Mouse (Mus musculus) midbrain, embryonic 15.5 days (tissue): Measurements from ENCODE around the gene Sgpp1. TPM values are rescaled to one million over a fixed set of nuclear protein-coding genes. Genes with fewer than 3 reads are reported as not detected.
"Not testable (repeated sequence)": the region's sequence is repeated elsewhere in the genome, so short reads cannot be mapped to it uniquely, and the experiment has no call there.

Experiments used
- ATAC-seq: fragments of 200-750 bp; cut with Nextera tagmentation; replicated peaks from 2 replicates; pipeline ENCODE4 v1.8.0; 2017; ENCODE audit warnings: moderate TSS enrichment
- H3K27ac ChIP-seq: fragments of 300-500 bp; sonication (generic); 2 replicates; pipeline ENCODE4 v1.5.1; 2015; ENCODE audit warnings: mild to moderate bottlenecking, inconsistent platforms
- H3K27me3 ChIP-seq: fragments of 300-500 bp; sonication (generic); replicated peaks from 2 replicates; pipeline ENCODE4 v1.6.1; 2015; ENCODE audit warnings: inconsistent platforms
- H3K36me3 ChIP-seq: fragments of 300-500 bp; sonication (generic); replicated peaks from 2 replicates; pipeline ENCODE4 v1.6.1; 2015; ENCODE audit warnings: inconsistent platforms
- H3K4me1 ChIP-seq: fragments of 300-500 bp; sonication (generic); 2 replicates; pipeline ENCODE4 v1.6.1; 2015; ENCODE audit warnings: inconsistent platforms
- H3K4me2 ChIP-seq: fragments of 300-500 bp; sonication (generic); 2 replicates; pipeline ENCODE4 v1.6.1; 2015; ENCODE audit warnings: inconsistent platforms, mild to moderate bottlenecking, moderate library complexity
- H3K4me3 ChIP-seq: fragments of 300-500 bp; sonication (generic); 2 replicates; pipeline ENCODE4 v1.5.1; 2015; ENCODE audit warnings: mild to moderate bottlenecking, inconsistent platforms
- H3K9ac ChIP-seq: fragments of 300-500 bp; sonication (generic); 2 replicates; pipeline ENCODE4 v1.6.1; 2015; ENCODE audit warnings: mild to moderate bottlenecking, inconsistent platforms
- H3K9me3 ChIP-seq: fragments of 300-500 bp; sonication (generic); 2 replicates; pipeline ENCODE4 v1.6.1; 2016; ENCODE audit warnings: inconsistent platforms
- WGBS: fragments of 180-500 bp; shearing (Covaris S2); methylation state at CpG from one replicate; pipeline ENCODE4 v1.1.7; 2015; ENCODE audit warnings: mixed read lengths; 5-methylcytosine and 5-hydroxymethylcytosine counted together
- polyA plus RNA-seq: library from polyadenylated mRNA; unstranded; fragments of >200 nt; fragmentation: Nextera tagmentation; extraction: Ambion mirVana; gene quantifications from 2 replicates; pipeline ENCODE4 v1.2.1, GENCODE M21; 2015

Gene Sgpp1
- polyA plus RNA-seq, 1 experiment from 2014 or later: 12.5 TPM

GRCm38 (mm10) chr12:75729876-75730275, 5.7 kb downstream of the Sgpp1 start:
- no peaks in the 10 kb centered on the region for H3K27me3 ChIP-seq
- H3K4me3 ChIP-seq: no peak overlapping the region
- no peaks in the 10 kb centered on the region for H3K36me3 ChIP-seq
- no peak for ATAC-seq
- H3K9ac ChIP-seq: no peak overlapping the region
- no peak overlapping the region for H3K4me2 ChIP-seq
- H3K9me3 ChIP-seq: no peaks in the 10 kb centered on the region
- no peak overlapping the region for H3K27ac ChIP-seq
- H3K4me1 ChIP-seq: peaks cover 23% of the 10 kb centered on the region
- 67% methylated on average over 1 of the region's 1 CpGs for WGBS

GRCm38 (mm10) chr12:75727333-75728125, 8.0 kb downstream of the Sgpp1 start:
- Histone ChIP-seq H3K4me1 (0 out of 2 replicates have a peak, but pooled peaks cover 4% of the 10 kb centered on the region), H3K4me2 (no peak overlapping the region), H3K9me3 (no peaks in the 10 kb centered on the region), H3K9ac (no peak overlapping the region), H3K4me3 (no peak overlapping the region), H3K27me3 (no peaks in the 10 kb centered on the region), H3K27ac (no peak overlapping the region), H3K36me3 (no peaks in the 10 kb centered on the region)
- WGBS: 97% methylated on average over 15 of the region's 15 CpGs
- ATAC-seq: no peak

- Histone ChIP-seq H3K36me3 (no peaks in the 10 kb centered on the region), H3K4me2 (no peak overlapping the region), H3K9ac (no peak overlapping the region), H3K27me3 (no peaks in the 10 kb centered on the region), H3K4me1 (no peaks in the 10 kb centered on the region), H3K9me3 (no peaks in the 10 kb centered on the region), H3K4me3 (no peak overlapping the region), H3K27ac (no peak overlapping the region)
- ATAC-seq: no peak
- WGBS: 72% methylated on average over 8 of the region's 8 CpGs
Observed at GRCm38 (mm10) chr12:75726349-75726861, 9.1 kb downstream of the Sgpp1 start.

- no peaks in the 10 kb centered on the region for H3K27me3 ChIP-seq
- no peak overlapping the region for H3K4me2 ChIP-seq
- H3K9me3 ChIP-seq: no peaks in the 10 kb centered on the region
- no peak overlapping the region for H3K4me3 ChIP-seq
- H3K4me1 ChIP-seq: no peaks in the 10 kb centered on the region
- no peak for ATAC-seq
- WGBS: 90% methylated on average over 14 of the region's 14 CpGs
- no peak overlapping the region for H3K27ac ChIP-seq
- no peaks in the 10 kb centered on the region; the same call in 1 of the 2 replicates for H3K36me3 ChIP-seq
- no peak overlapping the region for H3K9ac ChIP-seq
Observed at GRCm38 (mm10) chr12:75724621-75725324, 10.8 kb downstream of the Sgpp1 start.

- peaks cover under 1% of the 10 kb centered on the region; the same call in 1 of the 2 replicates for H3K36me3 ChIP-seq
- H3K9me3 ChIP-seq: no peaks in the 10 kb centered on the region
- no peak overlapping the region for H3K4me3 ChIP-seq
- no peak overlapping the region for H3K9ac ChIP-seq
- WGBS: 90% methylated on average over 11 of the region's 11 CpGs
- H3K27me3 ChIP-seq: no peaks in the 10 kb centered on the region
- ATAC-seq: no peak
- no peak overlapping the region for H3K4me2 ChIP-seq
- H3K4me1 ChIP-seq: no peaks in the 10 kb centered on the region
- H3K27ac ChIP-seq: no peak overlapping the region
Observed at GRCm38 (mm10) chr12:75723839-75724463, 11.6 kb downstream of the Sgpp1 start.

- Histone ChIP-seq H3K9me3 (no peaks in the 10 kb centered on the region), H3K36me3 (peaks cover 2% of the 10 kb centered on the region; the same call in 1 of the 2 replicates), H3K27ac (no peak overlapping the region), H3K4me2 (no peak overlapping the region), H3K27me3 (no peaks in the 10 kb centered on the region), H3K9ac (no peak overlapping the region), H3K4me3 (no peak overlapping the region), H3K4me1 (no peaks in the 10 kb centered on the region)
- no peak for ATAC-seq
- WGBS: 15% methylated on average over 4 of the region's 4 CpGs
Observed at GRCm38 (mm10) chr12:75721941-75722340, 13.6 kb downstream of the Sgpp1 start.

GRCm38 (mm10) chr12:75721006-75721405, 14.5 kb downstream of the Sgpp1 start:
- H3K9ac ChIP-seq: no peak overlapping the region

GRCm38 (mm10) chr12:75713596-75713995, 21.9 kb downstream of the Sgpp1 start:
- no peak overlapping the region for H3K27ac ChIP-seq
- H3K4me2 ChIP-seq: no peak overlapping the region
- no peak overlapping the region for H3K4me3 ChIP-seq
- H3K27me3 ChIP-seq: no peaks in the 10 kb centered on the region
- H3K36me3 ChIP-seq: no peaks in the 10 kb centered on the region
- H3K9ac ChIP-seq: no peak overlapping the region
- no peaks in the 10 kb centered on the region for H3K4me1 ChIP-seq
- 92% methylated on average over 9 of the region's 9 CpGs for WGBS
- no peak for ATAC-seq
- no peaks in the 10 kb centered on the region for H3K9me3 ChIP-seq

More at GRCm38 (mm10) chr12:75721006-75721405, 14.5 kb downstream of the Sgpp1 start:
- Histone ChIP-seq H3K4me2 (no peak overlapping the region), H3K27ac (no peak overlapping the region), H3K4me1 (no peaks in the 10 kb centered on the region), H3K36me3 (peaks cover 2% of the 10 kb centered on the region; the same call in 1 of the 2 replicates), H3K27me3 (no peaks in the 10 kb centered on the region), H3K4me3 (no peak overlapping the region), H3K9me3 (no peaks in the 10 kb centered on the region)
- 71% methylated on average over 9 of the region's 9 CpGs for WGBS
- ATAC-seq: no peak

GRCm38 (mm10) chr12:75712905-75713304, 22.6 kb downstream of the Sgpp1 start:
- 91% methylated on average over 7 of the region's 7 CpGs for whole genome bisulfite sequencing
- not testable (repeated sequence) for H3K9ac ChIP-seq, H3K4me1 ChIP-seq

GRCm38 (mm10) chr12:75710596-75711376, 24.7 kb downstream of the Sgpp1 start:
- Histone ChIP-seq H3K9ac (no peak overlapping the region), H3K9me3 (no peaks in the 10 kb centered on the region), H3K27me3 (no peaks in the 10 kb centered on the region), H3K4me2 (no peak overlapping the region), H3K36me3 (no peaks in the 10 kb centered on the region), H3K4me1 (no peaks in the 10 kb centered on the region), H3K27ac (no peak overlapping the region), H3K4me3 (no peak overlapping the region)
- 89% methylated on average over 9 of the region's 9 CpGs for WGBS
- ATAC-seq: no peak

More at GRCm38 (mm10) chr12:75712905-75713304, 22.6 kb downstream of the Sgpp1 start:
- ATAC-seq, H3K4me2 ChIP-seq, H3K27me3 ChIP-seq, H3K9me3 ChIP-seq, H3K27ac ChIP-seq, H3K4me3 ChIP-seq, H3K36me3 ChIP-seq: not testable (repeated sequence)

GRCm38 (mm10) chr12:75709506-75709905, 26.0 kb downstream of the Sgpp1 start:
- Histone ChIP-seq H3K9ac (no peak overlapping the region), H3K4me1 (no peaks in the 10 kb centered on the region), H3K9me3 (no peaks in the 10 kb centered on the region)

More at GRCm38 (mm10) chr12:75709506-75709905, 26.0 kb downstream of the Sgpp1 start:
- Histone ChIP-seq H3K4me3 (no peak overlapping the region), H3K36me3 (no peaks in the 10 kb centered on the region), H3K4me2 (no peak overlapping the region), H3K27ac (no peak overlapping the region), H3K27me3 (no peaks in the 10 kb centered on the region)
- ATAC-seq: no peak
- WGBS: 85% methylated on average over 2 of the region's 2 CpGs
